Mouse (Mus musculus): ENCODE results near the gene Car7.

Car7 gene

DNA sequence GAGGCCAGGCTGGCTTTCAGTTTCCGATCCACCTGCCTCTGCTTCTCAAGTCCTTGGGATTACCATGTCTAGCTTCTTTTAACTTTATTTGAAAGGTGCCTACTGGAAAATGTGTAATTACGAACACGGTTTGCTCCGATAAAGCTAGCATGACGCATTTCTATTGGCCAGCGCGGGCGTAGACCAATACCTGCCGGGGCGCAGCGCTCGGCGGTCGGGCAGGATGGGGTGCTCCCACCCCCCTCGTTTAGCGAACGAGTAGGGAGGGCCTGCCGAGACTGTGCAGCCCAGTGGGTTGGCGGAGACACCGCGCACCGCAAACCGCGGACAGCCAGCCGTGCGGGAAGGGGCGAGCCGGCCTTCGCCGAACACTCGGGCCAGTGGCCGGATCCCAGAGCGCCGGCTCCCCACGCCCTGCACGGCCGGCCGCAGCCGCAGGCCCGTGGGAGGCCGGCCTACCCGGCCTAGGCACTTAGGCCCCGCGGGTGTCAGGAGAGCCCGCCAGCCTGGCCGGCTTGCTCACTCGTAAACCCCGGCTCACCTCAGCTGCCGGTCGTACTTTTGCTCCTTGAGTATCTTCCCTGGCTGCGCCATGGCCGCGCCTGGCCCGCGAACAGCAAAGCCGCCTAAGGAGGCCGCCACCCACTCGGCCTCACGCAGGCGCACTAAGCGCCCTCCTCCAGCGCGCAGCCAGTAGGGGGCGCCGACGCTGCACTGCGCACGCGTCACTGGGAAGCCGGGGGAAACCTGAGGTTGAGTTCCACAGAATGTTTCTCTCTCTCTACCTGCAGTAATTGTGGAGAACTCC lies at the start of gene Car7, which contains the start of gene Nae1:
Gene Car7 (plus strand): TSS at position 719 of the 808 bp plus-strand sequence.
Gene Nae1 (minus strand): TSS at position 667 of the 808 bp plus-strand sequence.
- DNase-seq (ENCODE audit: low spot score), result peak; percentile 95

- no peak for DNase-seq (ENCODE audit: low spot score)
Measured at GRCm38 (mm10) chr8:104509061-104510006, 25.2 kb upstream of the Car7 start, which contains the start of gene Terb1. Gene Terb1, minus strand, starts transcription at chr8:104509910.

DNA sequence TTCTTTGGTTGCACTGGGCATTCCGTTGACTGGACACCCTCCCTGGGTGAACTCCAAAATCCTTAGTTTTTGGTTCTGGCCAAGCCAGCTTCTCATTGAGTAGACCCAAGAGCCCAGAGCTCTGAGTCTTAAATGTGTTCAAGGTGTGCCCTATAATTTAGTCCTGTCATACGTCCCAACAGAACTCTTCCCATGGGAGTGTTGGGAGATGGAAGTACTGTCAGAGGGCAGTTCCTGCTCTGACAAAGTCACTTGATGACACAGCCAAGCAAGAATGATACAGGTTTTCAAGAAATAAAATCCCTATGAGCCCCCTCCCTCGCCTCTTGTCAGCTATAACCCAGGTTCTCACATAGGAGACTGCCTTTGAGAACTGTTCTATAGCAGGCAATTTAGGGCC lies 24.4 kb upstream of the Car7 start:
- no peak for DNase-seq (ENCODE audit: low spot score)

DNA sequence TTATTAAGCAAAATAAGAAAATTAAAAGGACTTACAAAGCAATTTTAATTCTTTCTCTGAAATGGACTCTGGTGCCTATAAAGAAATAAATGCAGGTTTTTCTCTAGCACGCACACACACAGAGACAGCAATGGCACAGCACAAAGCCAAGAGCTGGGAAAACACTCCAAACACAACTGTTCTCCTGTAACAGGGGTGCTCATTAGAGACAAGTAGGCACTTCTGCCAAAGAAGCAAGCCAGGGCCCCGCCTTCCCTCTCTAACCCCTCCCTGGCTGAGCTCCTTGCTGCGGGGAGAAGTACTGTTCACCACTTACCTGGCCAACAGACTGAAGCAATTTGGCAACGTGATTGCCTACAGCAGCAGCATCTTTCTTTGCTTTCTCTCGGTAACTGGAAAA lies 16.6 kb upstream of the Car7 start:
- no peak for DNase-seq (ENCODE audit: low spot score)

DNA sequence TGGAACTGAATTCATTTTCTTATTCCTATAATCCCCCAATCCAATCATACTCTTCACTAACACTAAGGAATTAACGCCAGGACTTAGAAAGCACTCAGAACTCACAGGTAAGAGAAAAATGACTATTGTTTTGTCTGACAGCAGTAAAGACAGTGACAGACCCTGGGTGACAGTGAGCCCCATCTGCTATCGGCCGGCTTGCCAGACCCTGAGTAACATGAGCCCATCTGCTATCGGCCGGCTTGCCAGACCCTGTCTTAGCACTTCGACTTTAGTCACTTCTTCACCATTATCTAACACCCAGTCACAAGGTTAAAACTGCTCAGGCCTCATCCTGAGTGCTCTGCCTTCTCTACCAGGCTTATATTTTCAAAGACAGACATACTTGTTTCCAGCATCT lies 4.8 kb upstream of the Car7 start:
- no peak for DNase-seq (ENCODE audit: low spot score)

DNA sequence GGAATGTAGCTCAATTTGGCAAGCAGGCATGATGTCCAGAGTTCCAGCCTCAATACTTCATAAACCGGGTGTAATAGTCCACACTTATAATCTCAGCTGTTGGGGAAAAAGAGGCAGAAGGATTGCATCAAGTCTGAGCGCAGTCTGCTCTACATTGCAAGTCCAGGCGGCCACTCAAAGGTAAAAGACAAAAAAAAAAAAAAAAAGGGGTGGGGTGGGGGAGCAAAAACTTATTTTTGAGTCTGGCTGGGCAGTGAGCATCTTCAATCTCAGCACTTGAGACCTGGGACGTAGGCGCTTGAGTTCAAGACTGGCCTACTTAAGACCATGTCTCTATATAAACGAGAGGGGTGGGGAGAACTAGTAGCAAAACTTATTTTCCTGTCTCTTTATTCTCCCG lies 938 bp upstream of the Car7 start:
- DNase-seq (ENCODE audit: low spot score), result no peak

GRCm38 (mm10) chr8:104534779-104535141 lies 271 bp downstream of the Car7 start:
- no peak for DNase-seq (ENCODE audit: low spot score)

- peak; percentile 23 for DNase-seq (ENCODE audit: low spot score)
Measured at GRCm38 (mm10) chr8:104535378-104535777, 889 bp downstream of the Car7 start.

GRCm38 (mm10) chr8:104536028-104536427 lies 1.5 kb downstream of the Car7 start:
- DNase-seq (ENCODE audit: low spot score), result no peak

GRCm38 (mm10) chr8:104538896-104539295 lies 4.4 kb downstream of the Car7 start:
- no peak for DNase-seq (ENCODE audit: low spot score)

DNA sequence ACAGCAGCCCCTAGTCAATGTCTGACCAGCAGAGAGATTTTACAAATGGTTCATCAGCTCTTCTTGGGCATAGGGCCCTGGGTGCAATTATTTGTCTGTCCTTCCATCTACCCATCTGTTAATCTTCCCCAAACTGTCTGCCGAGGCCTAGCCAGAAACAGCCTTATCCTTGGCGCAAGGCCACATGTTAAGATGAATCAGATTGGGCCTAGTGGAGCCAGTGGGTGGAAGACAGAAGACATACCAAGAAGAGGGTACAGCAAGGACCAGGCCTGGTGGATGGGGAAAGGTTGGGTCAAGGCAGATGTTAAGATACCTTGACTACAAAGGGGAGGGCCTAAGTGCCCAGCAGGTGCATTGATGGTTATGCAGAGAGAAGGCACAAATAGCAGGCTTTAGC lies 5.1 kb downstream of the Car7 start:
- DNase-seq (ENCODE audit: low spot score), result no peak

DNA sequence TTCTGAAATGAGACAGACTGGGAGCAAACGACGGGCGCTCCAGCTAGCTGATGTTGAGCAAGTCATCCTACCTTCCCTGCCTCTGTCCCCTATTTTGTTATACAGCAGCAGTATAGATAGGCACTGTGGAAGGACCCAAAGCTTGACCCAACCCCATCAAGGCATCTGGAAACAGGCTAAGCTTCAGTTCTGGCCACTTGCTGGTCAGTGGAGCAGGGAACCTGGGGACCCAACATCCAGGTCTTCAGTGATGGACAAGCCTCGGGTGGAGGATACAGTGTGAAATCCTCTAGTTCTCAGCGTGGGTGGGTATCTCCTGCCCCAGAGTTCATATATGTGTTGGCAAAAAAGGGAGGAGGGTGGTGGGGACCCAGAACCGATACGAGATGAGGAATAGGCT lies 5.7 kb downstream of the Car7 start:
- DNase-seq (ENCODE audit: low spot score), result no peak

GRCm38 (mm10) chr8:104540710-104541514 lies 6.4 kb downstream of the Car7 start:
- no peak for DNase-seq (ENCODE audit: low spot score)

DNA sequence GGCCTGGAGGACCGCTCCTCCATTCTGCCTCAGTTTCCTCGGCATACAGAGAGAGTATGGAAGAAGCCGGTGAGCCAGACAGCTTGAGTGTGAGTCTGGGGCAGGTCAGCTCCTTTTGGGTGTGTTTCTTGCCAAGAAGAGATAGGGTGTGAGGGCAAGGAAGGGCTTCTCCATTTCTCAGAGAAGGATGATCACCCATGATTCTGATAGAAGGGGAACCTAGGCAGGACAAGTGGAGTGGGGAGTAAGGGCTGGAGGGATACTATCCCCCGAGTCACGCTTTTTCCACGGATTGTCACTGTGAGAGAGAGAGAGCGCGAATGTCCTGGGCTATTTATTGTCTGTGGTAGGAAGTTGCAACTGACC lies 7.0 kb downstream of the Car7 start:
- no peak for DNase-seq (ENCODE audit: low spot score)

GRCm38 (mm10) chr8:104542160-104542559 lies 7.7 kb downstream of the Car7 start:
- DNase-seq (ENCODE audit: low spot score), result no peak

- no peak for DNase-seq (ENCODE audit: low spot score)
Measured at GRCm38 (mm10) chr8:104543440-104544045, 9.1 kb downstream of the Car7 start.

- DNase-seq (ENCODE audit: low spot score), result no peak
Measured at GRCm38 (mm10) chr8:104555191-104555590, 20.7 kb downstream of the Car7 start.

DNA sequence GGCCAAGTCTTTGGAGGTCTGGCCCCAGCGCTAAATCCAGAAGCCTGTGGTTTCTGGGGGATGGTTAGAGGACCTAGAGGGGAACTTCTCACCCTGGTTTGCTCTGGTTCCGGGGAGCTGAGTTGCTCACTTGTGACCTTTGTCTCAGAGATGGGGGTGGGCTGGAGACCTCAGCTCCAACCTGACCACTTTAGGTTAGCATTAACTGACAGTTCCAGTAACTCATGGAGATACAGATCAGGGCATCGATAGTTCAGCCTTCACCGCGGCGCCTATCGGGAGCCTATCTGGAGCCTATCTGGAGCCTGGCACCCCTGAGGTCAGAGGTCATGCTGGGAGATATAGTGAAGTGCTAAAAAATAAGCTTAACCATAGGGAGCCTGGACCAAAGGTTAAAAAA lies 22.7 kb downstream of the Car7 start:
- DNase-seq (ENCODE audit: low spot score), result no peak

GRCm38 (mm10) chr8:104560731-104561130 lies 26.2 kb downstream of the Car7 start:
- no peak for DNase-seq (ENCODE audit: low spot score)

DNA sequence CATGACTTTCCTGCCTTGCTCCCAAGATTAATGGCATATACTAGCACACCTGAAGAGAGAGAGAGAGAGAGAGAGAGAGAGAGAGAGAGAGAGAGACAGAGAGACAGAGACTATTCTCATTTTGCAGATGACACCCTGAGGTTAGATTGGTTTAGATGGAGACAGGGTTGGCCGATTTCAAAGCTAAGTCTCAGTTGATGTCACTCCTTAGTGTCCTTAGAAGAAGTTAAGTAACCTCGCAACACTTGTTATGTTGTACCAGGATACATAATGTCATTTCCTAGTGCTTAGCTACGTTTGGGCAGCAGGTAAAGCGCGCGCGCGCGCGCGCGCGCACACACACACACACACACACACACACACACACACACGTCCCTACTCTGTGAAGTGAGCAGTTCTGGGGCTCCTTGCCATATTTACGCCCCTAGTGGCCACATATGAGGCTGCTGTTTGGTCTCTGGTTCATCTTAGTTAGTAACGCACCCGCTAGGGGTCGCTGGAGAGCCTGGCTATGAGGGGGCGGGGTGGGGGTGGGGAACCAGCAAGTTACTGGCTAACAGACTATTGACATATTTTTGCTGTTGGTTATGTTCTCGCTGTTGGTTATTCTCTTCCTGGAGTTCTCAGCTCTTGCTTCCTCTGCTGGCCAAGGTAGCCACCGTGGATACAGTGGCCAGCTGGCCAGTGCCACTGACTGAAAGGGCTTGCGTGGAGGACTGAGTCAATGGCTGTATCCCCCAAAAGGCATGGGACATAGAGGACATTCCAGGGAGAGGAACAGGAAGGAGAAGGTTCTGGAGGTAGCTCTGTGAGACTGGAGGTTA lies 30.4 kb downstream of the Car7 start:
- peak; percentile 92 for DNase-seq (ENCODE audit: low spot score)

DNA sequence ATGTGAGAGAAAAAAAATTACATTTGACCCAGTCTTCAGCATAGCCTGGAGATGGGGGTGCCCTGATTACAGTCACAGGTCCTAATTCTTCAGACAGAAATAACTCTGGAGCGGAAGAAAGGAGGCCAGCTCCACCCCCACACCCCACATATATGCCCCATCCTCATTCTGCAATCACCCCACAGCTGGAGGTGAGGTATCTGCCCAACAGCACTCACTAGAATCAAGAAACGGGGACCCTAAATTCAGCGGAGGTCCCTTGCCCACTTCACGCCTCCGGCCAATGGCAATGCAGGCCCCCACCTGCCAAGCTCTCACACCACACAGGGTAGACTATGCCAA lies 30.9 kb downstream of the Car7 start:
- DNase-seq (ENCODE audit: low spot score), result no peak
